Mouse (Mus musculus) cerebellum, adult 2 months (tissue): ENCODE data around the gene BC067074.

Source experiments
- CTCF ChIP-seq: fragments of 200-500 bp; IDR thresholded peaks from 2 replicates; pipeline ENCODE4 v1.5.1; 2011; ENCODE audit warnings: low read depth, mild to moderate bottlenecking, control low read depth, low read length, moderate library complexity, borderline replicate concordance; ENCODE audit not compliant: insufficient read depth
- POLR2A ChIP-seq: fragments of 200-500 bp; IDR thresholded peaks from 2 replicates; pipeline ENCODE4 v1.6.1; 2011; ENCODE audit warnings: low read length, control low read depth, borderline replicate concordance; ENCODE audit not compliant: insufficient read depth

DNA sequence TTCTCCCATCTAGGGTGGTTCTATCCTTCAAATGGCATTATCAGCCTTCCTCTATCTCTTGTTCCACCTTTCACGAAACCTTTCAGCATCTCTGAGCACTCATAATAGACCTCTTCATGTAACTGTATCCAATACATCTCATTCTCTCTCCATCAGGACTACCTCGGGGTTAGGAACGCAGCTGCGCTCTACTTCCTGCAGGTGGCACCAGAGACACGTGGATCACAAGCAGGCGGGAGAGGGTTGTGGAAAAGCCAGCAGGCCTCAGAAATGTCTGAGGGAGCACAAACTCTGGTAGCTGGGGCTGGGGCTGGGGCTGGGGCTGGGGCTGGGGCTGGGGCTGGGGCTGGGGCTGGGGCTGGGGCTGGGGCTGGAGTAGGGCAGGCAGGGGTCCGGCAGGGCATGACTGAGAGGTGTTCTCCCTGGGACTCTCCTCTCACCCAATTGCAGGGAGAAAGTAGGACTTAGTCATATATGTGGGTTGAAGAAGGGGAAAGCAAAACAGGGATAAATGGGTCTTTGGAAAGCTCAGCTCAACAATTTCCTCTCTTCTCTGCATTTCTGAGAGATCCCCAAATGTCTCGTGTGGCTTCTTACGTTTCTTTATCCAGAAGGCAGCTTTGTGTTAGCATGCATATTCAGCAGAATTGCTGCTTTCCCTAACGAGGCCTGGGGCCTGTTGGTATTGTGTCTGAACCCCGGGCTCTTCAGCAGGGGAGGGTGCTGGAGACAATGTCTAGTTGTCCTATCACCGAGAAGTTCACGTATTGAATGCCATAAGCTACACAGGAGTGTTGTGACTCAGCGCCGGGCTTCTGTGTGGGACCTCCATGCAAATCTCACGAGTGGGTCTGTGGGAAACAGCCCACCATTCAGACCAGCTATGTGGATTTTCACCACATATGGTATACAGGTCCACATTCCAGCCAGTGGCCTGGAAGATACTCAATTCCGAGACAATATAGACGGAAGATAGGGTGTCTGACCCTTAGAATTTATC lies 22.9 kb upstream of the BC067074 start:
- TF ChIP-seq POLR2A, result no peak
- peak; percentile 98 for TF ChIP-seq CTCF
